Mouse (Mus musculus): Measurements from ENCODE around the gene Hmgb2. TPM values are rescaled to one million over a fixed set of nuclear protein-coding genes. Genes with fewer than 3 reads are reported as not detected.

The Hmgb2 gene
- total and polyA plus RNA-seq, 3 experiments = 144 to 241 (median 165) TPM

- Histone ChIP-seq H3K4me3 (replicated peaks in 1 of 3; ENCODE audit: low read depth in 2 of 3, low read length in 2 of 3, poor library complexity in 1 of 3) (no peak overlapping the region), H3K4me1 (ENCODE audit: control insufficient read depth in 1 of 2, insufficient read depth in 2 of 2) (no peaks in the 10 kb centered on the region), H3K9me3 (replicated peaks; ENCODE audit: low read length) (no peaks in the 10 kb centered on the region), H3K27me3 (replicated peaks) (no peaks in the 10 kb centered on the region), H3K9ac (ENCODE audit: insufficient read depth, low read depth) (no peak overlapping the region), H3K79me2 (replicated peaks; ENCODE audit: control insufficient read depth, extremely low read depth, insufficient read depth, poor library complexity, severe bottlenecking) (no peaks in the 10 kb centered on the region), H3K36me3 (replicated peaks in 1 of 2; ENCODE audit: control insufficient read depth in 1 of 2, insufficient read depth in 1 of 2, low read length in 1 of 2) (no peaks in the 10 kb centered on the region), H3K4me2 (ENCODE audit: insufficient read depth, low read depth, poor library complexity, severe bottlenecking) (no peak overlapping the region), H3K27ac (ENCODE audit: insufficient read depth, low read depth) (no peak overlapping the region)
- in situ Hi-C loops (cut with MboI; ENCODE audit: low pct_ligation_motif_present, low pct_unique_long_range_greater_than_20kb, low sequenced_read_pairs) (no loop called here), dilution Hi-C loops (cut with MboI; ENCODE audit: extremely low pct_ligation_motif_present, extremely low pct_unique_long_range_greater_than_20kb, low sequenced_read_pairs) (no loop called here)
- no peak for DNase-seq (ENCODE audit: extremely low read depth)
- TF ChIP-seq BHLHE40 (IDR thresholded peaks at IDR 0.05; ENCODE audit: low read depth, low read length) (no peak), RCOR1 (conservative IDR thresholded peaks at IDR 0.05; ENCODE audit: low read depth, low read length) (no peak), PAX5 (IDR thresholded peaks at IDR 0.05; ENCODE audit: low read length) (no peak), NRF1 (IDR thresholded peaks at IDR 0.05; ENCODE audit: low read depth, low read length) (no peak), CHD1 (IDR thresholded peaks at IDR 0.05; ENCODE audit: low read depth, low read length) (no peak), ELF1 (IDR thresholded peaks at IDR 0.05; ENCODE audit: low read depth, low read length) (no peak), IRF4 (IDR thresholded peaks at IDR 0.05; ENCODE audit: low read depth, low read length) (no peak), MAZ (IDR thresholded peaks at IDR 0.05; ENCODE audit: low read depth, low read length) (no peak)
These were observed 40.8 kb upstream of the Hmgb2 start for GRCm38 (mm10) chr8:57470863-57471262.

DNA sequence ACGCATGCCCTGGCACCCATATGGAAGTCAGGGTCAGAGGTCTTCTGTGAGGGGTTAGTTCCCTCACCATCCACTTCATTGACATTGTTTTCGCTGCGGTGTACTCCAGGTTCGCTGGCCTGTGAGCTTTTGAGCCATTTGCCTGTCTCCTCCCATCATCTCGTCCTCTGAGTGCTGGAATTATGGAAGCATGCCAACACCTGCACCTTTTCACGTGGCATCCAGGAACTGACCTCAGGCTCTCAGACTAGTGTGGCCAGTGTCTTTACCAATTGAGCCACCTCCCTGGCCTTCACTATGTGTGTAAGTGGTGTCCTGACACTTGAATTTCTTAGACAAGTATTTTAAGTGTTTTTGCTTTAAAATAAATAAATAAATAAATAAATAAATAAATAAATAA lies 38.0 kb upstream of the Hmgb2 start:
- DNase-seq (ENCODE audit: extremely low read depth) = no peak
- no peak overlapping the region for H3K4me3 ChIP-seq (replicated peaks in 1 of 3; ENCODE audit: low read depth in 2 of 3, low read length in 2 of 3, poor library complexity in 1 of 3)
- no peaks in the 10 kb centered on the region for H3K79me2 ChIP-seq (replicated peaks; ENCODE audit: control insufficient read depth, extremely low read depth, insufficient read depth, poor library complexity, severe bottlenecking)
- no peak for TF ChIP-seq MYC (IDR thresholded peaks at IDR 0.05; ENCODE audit: low read depth, low read length)
- no peak for TF ChIP-seq IRF4 (IDR thresholded peaks at IDR 0.05; ENCODE audit: low read depth, low read length)
- in situ Hi-C loops (cut with MboI; ENCODE audit: low pct_ligation_motif_present, low pct_unique_long_range_greater_than_20kb, low sequenced_read_pairs) (no loop called here), dilution Hi-C loops (cut with MboI; ENCODE audit: extremely low pct_ligation_motif_present, extremely low pct_unique_long_range_greater_than_20kb, low sequenced_read_pairs) (no loop called here)
- H3K9me3 ChIP-seq (replicated peaks; ENCODE audit: low read length) = no peaks in the 10 kb centered on the region
- no peaks in the 10 kb centered on the region for H3K27me3 ChIP-seq (replicated peaks)
- no peaks in the 10 kb centered on the region for H3K4me1 ChIP-seq (ENCODE audit: control insufficient read depth in 1 of 2, insufficient read depth in 2 of 2)
- H3K9ac ChIP-seq (ENCODE audit: insufficient read depth, low read depth) = no peak overlapping the region
- no peaks in the 10 kb centered on the region for H3K36me3 ChIP-seq (replicated peaks in 1 of 2; ENCODE audit: control insufficient read depth in 1 of 2, insufficient read depth in 1 of 2, low read length in 1 of 2)
- H3K27ac ChIP-seq (ENCODE audit: insufficient read depth, low read depth) = no peak overlapping the region
- H3K4me2 ChIP-seq (ENCODE audit: insufficient read depth, low read depth, poor library complexity, severe bottlenecking) = no peak overlapping the region

DNA sequence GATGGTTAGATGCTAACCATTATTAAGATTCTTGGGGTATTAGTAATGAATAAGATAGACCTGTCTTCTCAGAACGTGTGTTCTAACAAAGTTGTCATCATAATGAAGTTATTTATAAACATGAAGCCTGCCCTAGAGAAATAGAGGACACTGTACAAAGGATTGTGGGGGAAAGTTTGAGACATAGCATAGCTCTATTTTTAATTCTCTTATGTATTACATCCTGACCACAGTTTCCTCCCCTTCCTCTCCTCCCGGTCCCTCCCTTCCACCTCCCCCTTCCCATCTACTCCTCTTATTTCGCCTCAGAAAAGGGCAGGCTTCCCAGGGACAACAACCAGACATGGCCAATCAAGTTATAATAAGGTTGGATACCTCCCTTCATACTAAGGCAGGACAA lies 33.3 kb upstream of the Hmgb2 start:
- Histone ChIP-seq H3K27ac (ENCODE audit: insufficient read depth, low read depth) (no peak overlapping the region), H3K4me1 (ENCODE audit: control insufficient read depth in 1 of 2, insufficient read depth in 2 of 2) (no peaks in the 10 kb centered on the region), H3K27me3 (replicated peaks) (no peaks in the 10 kb centered on the region), H3K4me2 (ENCODE audit: insufficient read depth, low read depth, poor library complexity, severe bottlenecking) (no peak overlapping the region), H3K4me3 (replicated peaks in 1 of 3; ENCODE audit: low read depth in 2 of 3, low read length in 2 of 3, poor library complexity in 1 of 3) (no peak overlapping the region), H3K79me2 (replicated peaks; ENCODE audit: control insufficient read depth, extremely low read depth, insufficient read depth, poor library complexity, severe bottlenecking) (no peaks in the 10 kb centered on the region), H3K36me3 (replicated peaks in 1 of 2; ENCODE audit: control insufficient read depth in 1 of 2, insufficient read depth in 1 of 2, low read length in 1 of 2) (peaks cover 2 to 16% of the 10 kb centered on the region in 2 experiments), H3K9me3 (replicated peaks; ENCODE audit: low read length) (no peaks in the 10 kb centered on the region), H3K9ac (ENCODE audit: insufficient read depth, low read depth) (no peak overlapping the region)
- in situ Hi-C loops (cut with MboI; ENCODE audit: low pct_ligation_motif_present, low pct_unique_long_range_greater_than_20kb, low sequenced_read_pairs) (no loop called here), dilution Hi-C loops (cut with MboI; ENCODE audit: extremely low pct_ligation_motif_present, extremely low pct_unique_long_range_greater_than_20kb, low sequenced_read_pairs) (no loop called here)
- DNase-seq (ENCODE audit: extremely low read depth) = no peak
- TF ChIP-seq KAT2A (IDR thresholded peaks at IDR 0.05; ENCODE audit: insufficient replicate concordance, low read length) (no peak), PAX5 (IDR thresholded peaks at IDR 0.05; ENCODE audit: low read length) (no peak), CHD2 (IDR thresholded peaks at IDR 0.05; ENCODE audit: low read length) (no peak), MYC (IDR thresholded peaks at IDR 0.05; ENCODE audit: low read depth, low read length) (no peak), USF2 (conservative IDR thresholded peaks at IDR 0.05; ENCODE audit: low read depth, low read length) (no peak), SIN3A (IDR thresholded peaks at IDR 0.05; ENCODE audit: low read length) (no peak), UBTF (IDR thresholded peaks at IDR 0.05; ENCODE audit: low read depth, low read length) (no peak), MXI1 (IDR thresholded peaks at IDR 0.05; ENCODE audit: low read depth, low read length) (no peak), MEF2A (IDR thresholded peaks at IDR 0.05; ENCODE audit: borderline replicate concordance, low read depth, low read length) (no peak), MAX (IDR thresholded peaks at IDR 0.05; ENCODE audit: low read length) (no peak), POLR2A (IDR thresholded peaks at IDR 0.05; ENCODE audit: low read depth, low read length) (no peak), ELF1 (IDR thresholded peaks at IDR 0.05; ENCODE audit: low read depth, low read length) (no peak)
